Mouse (Mus musculus) adrenal gland, postnatal 36 days (tissue): ENCODE measurements around the gene Gltpd2. TPM values are rescaled to one million over a fixed set of nuclear protein-coding genes. Genes with fewer than 3 reads are reported as not detected.
"Not testable (repeated sequence)": the region's sequence is repeated elsewhere in the genome, so short reads cannot be mapped to it uniquely, and the experiment has no call there.

Experiments used
- DNase-seq, 2 experiments: peaks; one replicate each; pipeline ENCODE4 v3.0.0; 2021; ENCODE audit warnings: mixed read lengths in 1 of 2
- total RNA-seq, 2 experiments: library from RNA; stranded (reverse); gene quantifications; 2 replicates each; pipeline ENCODE4 v1.2.3; 2021

Gene Gltpd2
- total RNA-seq, 2 experiments from 2014 or later = not detected

DNA sequence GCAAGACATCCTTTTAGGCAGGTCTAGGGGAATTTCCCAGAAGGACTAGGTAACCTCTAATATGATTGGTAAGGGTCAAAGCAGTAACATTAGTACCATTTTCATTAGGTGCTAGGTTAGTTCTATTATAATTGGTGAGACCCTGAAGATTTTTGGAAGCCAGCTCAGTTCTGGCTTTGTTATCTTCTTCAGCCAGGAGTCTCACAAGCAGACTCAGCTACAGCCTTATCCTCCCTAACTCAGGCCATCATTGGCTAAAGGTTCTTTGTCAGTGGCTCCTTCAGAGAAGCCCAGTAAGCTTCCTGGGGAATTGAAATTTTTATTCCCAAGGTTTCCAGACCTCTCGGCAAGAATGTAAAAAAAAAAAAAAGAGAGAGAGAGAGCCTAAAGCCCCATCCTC is 560 bp upstream of the Gltpd2 start:
- no peak for DNase-seq

DNA sequence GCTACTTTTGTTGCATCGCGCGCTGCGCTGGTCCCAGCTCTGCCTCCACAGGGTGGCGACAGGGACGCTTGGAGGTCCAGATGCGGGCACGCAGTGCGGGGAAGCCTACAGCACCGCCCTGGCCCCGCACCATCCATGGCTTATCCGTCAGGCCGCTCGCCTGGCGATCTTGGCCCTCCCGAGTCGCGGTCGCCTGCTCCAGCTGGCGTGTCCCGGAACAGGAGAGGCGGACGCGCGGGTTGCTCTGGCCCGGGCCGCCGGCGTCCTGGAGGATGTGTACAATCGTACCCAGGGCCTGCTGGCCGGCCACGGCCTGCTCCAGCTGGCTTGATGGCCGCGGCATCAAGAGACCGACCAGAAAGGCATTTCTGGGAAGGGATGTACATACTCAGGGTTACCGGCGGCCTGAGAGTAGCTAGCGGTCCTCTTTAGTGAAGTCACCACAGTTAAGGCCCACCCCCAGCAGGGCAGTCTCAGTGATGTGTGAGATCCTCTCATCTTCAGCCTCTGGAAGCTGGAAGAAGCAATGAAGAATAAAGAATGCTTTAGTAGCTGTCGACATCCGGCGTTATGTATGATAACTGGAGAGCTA is 1.3 kb downstream of the Gltpd2 start:
- peak; percentile 41 to 60 for DNase-seq

DNA sequence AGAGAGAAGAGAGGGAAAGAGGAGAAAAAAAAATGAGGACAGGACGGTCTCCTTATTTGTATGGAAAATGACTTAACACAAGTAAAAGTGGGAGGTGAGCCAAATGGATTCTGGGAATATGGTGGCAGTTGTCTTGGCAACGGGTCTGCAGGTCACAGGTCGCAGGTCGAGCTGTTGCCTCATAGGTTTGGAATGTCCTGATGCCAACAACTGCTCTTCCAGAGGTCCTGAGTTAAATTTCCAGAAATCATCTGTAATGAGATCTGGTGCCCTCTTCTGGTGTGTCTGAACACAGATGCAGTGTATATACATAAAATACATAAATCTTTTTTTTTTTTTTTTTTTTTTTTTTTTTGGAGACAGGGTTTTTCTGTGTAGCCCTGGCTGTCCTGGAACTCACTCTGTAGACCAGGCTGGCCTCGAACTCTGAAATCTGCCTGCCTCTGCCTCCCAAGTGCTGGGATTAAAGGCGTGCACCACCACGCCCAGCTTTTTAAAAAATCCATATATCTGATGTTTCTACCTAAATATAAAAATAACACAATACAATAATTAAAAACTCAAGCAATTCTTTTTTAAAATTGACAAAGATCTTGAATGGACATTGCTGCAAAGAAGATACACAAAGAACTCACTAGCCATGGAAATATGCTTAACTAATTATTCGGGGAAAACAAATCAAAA is 4.5 kb downstream of the Gltpd2 start:
- not testable (repeated sequence) for DNase-seq

DNA sequence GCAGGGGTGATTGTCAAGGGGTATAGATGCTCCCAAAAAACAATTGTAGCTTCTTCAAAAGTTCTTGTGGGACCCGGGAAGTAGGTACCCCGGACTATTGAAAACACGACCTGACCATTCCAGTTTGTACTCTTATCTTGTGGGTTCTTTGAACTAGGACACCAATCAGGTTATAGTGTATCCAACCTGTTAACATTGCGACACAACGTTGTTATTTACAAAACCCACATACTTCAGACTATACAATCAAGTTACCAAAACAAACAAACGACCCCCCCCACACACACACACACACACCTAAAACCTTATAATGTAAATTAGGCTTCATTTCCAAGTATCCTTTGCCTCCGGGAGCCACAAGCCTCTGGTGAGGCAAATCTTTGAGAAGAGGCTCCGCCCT is 5.8 kb downstream of the Gltpd2 start:
- DNase-seq = no peak

DNA sequence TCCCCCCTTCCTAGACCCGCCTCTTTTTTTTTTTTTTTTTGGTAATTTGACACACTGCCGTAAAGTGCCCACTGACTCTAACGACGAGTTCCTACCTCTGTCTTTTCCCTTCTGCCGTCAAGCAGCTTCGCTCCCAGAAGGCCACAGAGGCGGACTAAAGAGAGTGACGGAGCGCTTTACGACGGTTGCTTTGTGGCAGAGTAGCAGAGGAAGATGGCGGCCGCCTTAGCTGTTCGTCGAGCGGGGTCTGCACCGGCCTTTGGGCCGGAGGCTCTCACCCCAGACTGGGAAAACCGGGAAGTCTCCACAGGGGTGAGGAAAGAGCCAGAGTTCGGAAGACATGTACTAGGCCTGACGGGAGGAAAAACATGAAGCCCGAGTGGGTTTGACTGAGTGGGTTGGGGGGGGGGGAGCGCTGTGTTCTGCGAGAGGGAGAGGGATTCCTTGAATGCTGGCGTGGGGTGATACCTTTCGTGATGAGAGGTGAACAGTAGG is 6.2 kb downstream of the Gltpd2 start, which contains the start of gene Psmb6:
Gene Psmb6 (plus strand): TSS at position 184 of the 495 bp plus-strand sequence.
- peak; percentile 89 to 91 for DNase-seq

DNA sequence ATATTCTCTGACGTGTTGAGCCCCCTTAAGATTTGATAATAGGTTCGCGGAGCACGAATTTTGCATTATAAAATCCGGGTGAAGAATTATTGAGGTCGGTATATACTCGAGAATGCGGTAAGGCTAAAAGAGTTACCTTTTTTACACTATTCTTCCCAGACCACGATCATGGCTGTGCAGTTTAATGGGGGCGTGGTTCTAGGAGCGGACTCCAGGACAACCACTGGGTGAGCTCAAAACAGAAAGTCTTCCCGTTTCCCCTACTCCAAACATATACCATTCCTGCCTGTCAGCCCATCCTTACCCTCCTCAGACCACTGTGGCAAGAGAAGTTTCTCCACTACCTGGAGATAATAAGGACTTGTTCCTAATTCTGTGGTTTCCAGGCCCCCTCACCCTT is 6.7 kb downstream of the Gltpd2 start:
- DNase-seq = no peak

DNA sequence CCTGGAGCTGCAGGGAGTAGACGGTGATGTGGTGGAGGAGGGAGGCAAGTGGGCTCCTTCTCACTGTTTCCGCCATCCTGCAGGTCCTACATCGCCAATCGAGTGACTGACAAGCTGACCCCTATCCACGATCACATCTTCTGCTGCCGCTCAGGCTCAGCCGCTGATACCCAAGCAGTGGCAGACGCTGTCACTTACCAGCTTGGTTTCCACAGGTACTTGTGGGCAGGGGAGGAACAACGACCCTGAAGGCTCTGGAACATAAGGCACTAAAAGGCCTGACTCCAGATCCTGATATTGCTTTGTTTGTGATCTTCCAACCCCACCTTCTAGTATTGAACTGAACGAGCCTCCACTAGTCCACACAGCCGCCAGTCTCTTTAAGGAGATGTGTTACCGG is 7.2 kb downstream of the Gltpd2 start:
- no peak for DNase-seq

DNA sequence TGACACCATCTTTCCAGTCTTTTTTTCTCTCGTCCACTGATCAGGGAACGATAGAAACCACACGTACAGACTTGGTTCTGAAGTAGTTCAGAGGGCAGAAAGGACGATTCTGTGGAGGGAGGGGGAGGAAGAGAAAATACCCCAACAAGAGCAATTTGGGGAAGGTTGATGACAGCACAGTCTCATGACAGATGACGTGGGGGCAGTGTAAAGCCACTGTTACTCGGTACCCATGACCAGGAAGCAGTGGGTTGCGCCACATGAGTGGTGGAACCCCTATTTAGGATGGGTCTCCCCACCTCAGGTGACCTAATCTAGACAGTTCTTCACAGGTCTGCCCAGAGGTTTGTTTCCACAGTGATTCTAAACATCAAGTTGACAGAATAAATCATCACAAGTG is 9.6 kb downstream of the Gltpd2 start:
- no peak for DNase-seq

DNA sequence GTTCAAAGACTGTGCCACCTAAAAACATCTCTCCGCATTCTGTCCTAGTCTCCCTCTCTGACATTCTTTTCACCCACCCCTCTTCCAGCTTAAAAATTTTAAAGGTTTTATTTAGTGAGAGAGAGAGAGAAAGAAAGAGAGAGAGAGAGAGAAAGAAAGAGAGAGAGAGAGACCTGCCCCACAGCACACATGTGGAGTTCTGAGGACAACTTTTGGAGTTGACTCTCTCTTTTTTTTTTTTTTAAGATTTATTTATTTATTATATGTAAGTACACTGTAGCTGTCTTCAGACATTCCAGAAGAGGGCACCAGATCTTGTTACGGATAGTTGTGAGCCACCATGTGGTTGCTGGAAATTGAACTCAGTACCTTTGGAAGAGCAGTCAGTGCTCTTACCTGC is 12.1 kb downstream of the Gltpd2 start:
- not testable (repeated sequence) for DNase-seq

DNA sequence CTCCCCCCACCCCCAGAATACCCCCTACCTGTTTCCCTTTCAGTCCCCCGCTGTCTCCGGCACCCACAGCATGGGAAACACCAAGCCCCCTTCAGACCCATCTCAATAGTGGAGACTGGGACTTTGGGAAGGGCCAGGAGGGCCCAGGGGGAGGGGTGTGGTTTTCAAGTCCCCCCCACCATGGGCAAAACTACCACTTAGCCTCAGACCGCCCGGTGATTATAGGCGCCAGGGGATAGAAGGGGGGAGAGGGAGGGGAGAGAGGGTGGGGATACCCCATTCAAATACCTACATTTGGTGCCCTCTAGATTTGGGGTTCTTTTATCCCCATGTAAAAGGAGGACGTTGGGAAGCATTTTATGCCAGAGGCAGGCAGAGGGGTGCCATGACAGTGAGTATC is 13.8 kb downstream of the Gltpd2 start, which contains the start of gene Gm40193:
Gene Gm40193 (minus strand): TSS at position 101 of the 400 bp plus-strand sequence.
- DNase-seq = no peak

DNA sequence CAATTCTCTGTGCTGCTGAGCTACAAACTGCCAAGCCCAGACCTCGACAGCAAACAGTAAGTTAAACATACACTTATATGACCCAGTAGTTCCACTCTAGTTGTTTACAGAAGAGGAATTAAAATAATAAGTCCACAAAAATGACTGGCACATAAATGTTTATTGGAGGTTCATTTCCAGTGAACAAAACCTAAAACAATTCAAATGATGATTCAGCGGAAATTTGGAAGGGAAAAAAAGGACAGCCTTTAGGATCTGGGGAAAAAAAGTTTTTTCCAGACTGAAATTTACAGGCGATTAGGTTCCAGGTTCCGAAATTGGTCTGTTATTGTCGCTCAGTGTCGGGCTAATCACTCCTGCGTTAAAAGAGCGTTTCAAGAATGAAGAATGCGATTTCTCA is 20.4 kb downstream of the Gltpd2 start:
- DNase-seq = no peak

DNA sequence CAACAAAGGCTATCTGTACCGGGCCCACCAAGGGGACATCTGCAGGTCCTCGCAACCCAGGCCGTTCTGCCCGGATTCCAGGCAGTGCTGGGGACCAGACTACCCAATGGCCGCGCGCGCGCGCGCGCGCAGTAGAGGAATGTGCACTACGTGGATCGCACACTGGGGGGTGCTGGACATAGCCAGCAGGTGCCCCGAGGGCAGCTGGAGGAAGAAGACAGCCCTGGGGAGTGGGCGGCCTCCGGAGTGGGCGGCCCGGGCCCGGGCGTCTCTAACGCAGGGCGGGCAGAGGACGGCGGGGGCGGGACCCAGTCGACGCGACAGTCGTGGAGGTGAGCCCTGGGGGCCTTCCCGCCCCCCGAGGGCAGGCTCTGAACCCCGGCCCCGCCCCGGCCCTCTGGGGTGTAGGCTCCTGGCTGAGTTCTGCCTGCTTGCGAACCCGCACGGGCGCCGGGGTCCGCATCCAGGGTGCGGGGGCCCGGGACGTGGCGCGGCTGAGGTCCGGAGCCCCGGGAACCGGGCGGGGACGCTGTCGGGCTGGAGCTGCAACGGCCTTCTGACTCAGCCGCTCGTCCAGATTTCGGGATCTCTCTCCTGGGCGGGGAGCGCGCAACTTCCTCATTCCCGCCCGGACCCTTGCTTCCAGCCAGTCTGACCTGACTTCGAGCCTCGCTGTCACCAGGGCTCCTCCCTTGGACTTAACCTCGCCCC is 21.0 kb downstream of the Gltpd2 start, which contains the start of gene Pld2:
Gene Pld2 (plus strand): TSS at position 188 of the 711 bp plus-strand sequence.
- peak; percentile 93 to 94 for DNase-seq

DNA sequence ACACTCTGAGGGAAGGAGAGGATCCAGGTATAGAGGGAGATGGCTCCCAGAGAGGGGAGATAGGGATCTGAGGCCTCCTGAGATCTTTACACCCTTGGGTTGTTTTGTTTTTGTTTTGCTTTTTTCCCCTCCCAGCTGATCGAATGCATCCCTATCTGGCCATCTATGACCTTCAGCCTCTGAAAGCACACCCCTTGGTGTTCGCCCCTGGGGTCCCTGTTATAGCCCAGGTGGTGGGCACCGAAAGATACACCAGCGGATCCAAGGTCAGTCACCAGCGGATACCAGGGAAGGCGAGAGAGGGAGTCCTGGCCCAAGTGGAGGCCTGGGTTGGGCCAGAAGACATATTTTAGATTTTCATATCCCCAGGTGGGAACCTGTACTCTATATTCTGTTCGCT is 21.9 kb downstream of the Gltpd2 start:
- no peak for DNase-seq

DNA sequence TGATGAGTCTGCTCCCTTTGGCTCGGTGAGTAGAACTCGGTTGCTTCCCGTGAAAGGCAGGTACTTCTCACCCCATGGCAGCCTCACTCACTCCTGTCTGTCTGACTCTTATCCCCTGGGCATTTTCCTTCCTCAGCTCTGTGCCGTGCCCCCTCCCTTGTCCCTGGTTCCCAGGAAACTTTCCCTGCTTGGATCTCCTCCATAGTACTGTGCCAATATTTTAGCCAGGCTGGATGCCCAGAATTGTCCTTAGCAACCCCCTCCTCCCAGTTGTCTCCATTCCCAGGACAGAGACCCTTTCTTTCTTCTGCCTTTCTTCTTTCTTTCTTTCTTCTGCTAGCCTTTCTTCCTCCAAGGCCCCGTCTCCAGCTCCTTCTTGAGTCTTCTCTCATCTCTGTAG is 22.4 kb downstream of the Gltpd2 start:
- DNase-seq = no peak

DNA sequence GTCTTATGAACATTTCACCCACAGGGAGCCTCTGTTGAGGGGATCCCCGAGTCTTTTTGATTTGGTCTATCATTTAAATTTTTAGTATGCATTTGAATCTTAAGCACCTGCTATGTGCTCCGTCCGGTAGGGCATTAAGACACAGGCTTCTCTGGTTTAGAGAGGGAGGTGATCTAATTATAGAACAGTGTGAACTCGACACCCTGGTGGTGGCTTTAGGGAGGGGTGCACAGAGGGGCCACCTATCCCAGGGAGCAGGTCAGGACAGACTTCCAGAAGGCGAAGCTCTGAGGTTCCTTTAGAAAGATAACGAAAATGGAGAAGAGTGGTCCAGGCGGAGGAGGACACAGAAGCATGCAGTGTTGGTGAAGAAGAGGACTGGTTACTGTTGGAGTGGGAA is 25.5 kb downstream of the Gltpd2 start:
- DNase-seq = no peak

DNA sequence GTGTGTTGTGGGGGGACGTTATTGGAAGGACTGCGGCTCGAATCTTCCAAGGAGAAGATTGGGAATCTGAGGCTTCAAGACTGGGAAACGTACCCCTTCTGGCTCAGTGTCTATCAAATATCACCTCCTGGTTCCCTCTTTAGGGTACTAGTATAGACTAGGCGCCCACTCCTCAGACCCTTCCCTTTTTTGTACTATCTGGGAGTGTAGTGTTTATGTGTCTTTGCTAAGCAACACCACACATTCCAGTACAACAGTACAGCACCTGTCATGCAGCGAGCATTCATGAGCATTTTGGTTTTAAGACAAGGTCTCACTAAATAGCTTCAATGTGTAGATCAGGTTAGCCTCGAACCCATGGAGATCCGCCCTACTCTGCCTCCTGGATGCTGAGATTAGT is 32.5 kb downstream of the Gltpd2 start:
- DNase-seq = no peak

DNA sequence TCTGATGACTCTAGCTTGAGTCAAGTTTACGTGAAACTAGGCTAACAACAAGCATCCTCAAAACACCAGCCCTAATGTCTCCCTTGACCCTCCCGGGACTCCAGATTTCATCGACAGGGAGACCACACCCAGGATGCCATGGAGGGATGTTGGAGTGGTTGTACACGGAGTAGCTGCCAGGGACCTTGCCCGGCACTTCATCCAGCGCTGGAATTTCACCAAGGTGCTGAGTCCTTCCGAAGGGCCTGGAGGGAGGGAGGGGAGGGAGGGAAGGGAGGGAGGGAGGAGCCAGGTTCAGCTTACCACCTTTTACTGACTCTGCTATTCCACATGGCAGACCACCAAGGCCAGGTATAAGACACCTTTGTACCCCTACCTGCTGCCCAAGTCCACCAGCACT is 34.9 kb downstream of the Gltpd2 start:
- no peak for DNase-seq

DNA sequence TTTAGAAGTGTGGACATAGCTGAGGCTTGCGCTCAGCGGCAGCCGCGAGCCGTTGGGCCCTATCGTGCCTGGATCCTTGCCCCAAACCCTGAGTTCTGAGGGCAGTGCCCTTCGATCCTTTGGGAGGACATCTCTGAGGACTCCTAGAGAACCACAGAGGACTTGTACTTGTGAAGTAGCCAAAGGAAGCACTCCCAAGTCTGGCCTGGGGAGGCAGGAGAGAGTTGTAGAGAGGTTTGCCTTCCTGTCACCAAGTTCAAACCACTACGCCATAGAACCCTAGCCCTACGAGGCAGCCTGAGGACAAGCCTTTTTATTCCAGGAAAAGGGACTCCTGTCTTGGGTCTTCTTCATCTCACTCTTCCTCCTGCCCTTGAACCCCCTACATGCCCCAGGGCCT is 38.5 kb downstream of the Gltpd2 start:
- DNase-seq = no peak

DNA sequence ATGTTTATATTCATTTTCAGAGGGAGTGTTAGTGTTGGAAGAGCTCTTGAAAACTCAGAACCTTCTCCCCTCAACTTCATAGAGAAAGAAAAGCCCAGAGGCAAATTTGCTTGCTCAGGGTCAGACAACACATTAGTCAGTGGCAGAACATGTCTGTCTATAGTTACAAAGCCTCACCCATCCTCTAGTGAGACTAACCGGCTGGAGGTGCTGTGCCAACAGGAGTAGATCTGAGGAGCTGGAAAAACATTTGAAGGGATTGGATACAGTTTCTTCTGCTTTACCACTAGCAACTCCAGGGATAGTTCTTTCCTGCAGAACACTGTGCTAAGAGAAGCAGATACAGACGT is 42.9 kb downstream of the Gltpd2 start:
- DNase-seq = no peak

DNA sequence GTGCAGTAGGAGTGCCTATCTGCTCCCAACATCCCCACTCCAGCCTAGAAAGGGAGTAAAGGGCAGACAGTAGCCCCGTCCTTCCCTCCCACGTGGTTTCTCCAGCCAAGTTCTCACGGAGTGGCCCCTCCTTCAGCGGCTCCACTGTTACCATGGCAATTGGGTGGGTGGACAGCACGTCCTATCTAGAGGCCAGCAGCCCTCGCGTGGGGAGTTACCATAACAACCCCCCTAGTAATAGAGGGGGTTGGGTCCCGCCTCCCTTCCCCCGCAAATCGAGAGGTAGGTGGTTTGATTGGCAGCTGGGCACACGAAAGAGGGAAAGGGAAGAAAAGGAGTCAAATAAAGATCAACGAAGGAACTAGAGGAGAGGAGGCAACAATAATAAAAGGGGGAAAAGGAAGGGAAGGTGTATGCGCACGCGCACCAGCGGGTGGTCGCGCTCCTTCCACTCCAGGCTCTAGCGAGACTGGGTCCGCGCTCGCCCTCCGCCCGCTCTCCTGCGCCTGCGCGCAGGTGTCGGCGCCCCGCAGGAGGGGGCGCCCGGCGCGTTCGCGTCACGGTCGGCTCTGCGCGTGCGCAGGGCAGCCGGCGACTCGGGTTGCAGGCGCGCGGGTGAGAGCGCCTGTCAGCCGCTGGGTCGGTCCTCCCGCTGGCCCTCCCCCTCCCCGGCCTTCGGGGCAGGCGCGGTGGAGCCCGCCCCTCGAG is 43.4 kb downstream of the Gltpd2 start, which contains the start of gene Mink1:
Gene Mink1 (plus strand): TSS at position 595 of the 708 bp plus-strand sequence.
- peak; percentile 93 to 95 for DNase-seq

DNA sequence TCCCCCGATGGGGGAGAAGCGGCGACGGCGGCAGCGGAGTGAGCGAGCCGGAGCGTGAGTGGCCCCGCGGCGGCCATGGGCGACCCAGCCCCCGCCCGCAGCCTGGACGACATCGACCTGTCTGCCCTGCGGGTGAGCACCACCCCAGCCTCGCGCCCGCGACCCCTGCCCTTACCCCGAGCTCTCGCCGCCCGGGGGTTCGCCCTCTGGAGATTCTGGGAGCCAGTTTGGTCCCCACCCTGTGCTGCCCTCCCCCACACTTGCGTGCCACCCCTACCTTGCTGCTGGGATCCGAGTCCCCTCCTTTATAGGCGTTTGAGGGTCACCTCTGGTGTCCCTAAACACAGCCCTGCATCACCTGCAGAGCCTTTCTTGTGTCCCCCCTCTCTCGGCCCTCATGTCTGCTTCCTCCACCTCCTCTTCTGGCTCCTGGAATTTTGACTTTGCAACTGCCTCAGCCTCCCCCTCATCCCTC is 44.0 kb downstream of the Gltpd2 start:
- DNase-seq = no peak
